Mouse (Mus musculus) neural tube, embryonic 15.5 days (tissue): Measurements from ENCODE around the gene Fam57a. TPM values are rescaled to one million over a fixed set of nuclear protein-coding genes. Genes with fewer than 3 reads are reported as not detected.

Source experiments
- ATAC-seq: fragments of 200-750 bp; cut with Nextera tagmentation; 2 replicates; pipeline ENCODE4 v1.8.0; 2017; ENCODE audit warnings: mild to moderate bottlenecking, moderate TSS enrichment, moderate library complexity; ENCODE audit not compliant: low FRiP score
- H3K27ac ChIP-seq: fragments of 300-500 bp; sonication (generic); replicated peaks from 2 replicates; pipeline ENCODE4 v1.5.1; 2015; ENCODE audit warnings: mild to moderate bottlenecking, inconsistent platforms
- H3K27me3 ChIP-seq: fragments of 300-500 bp; sonication (generic); replicated peaks from 2 replicates; pipeline ENCODE4 v1.6.1; 2015; ENCODE audit warnings: inconsistent platforms
- H3K36me3 ChIP-seq: fragments of 300-500 bp; sonication (generic); 2 replicates; pipeline ENCODE4 v1.6.1; 2015; ENCODE audit warnings: inconsistent platforms
- H3K4me1 ChIP-seq: fragments of 300-500 bp; sonication (generic); 2 replicates; pipeline ENCODE4 v1.6.1; 2015; ENCODE audit warnings: inconsistent platforms
- H3K4me2 ChIP-seq: fragments of 300-500 bp; sonication (generic); 2 replicates; pipeline ENCODE4 v1.6.1; 2015; ENCODE audit warnings: inconsistent platforms, mild to moderate bottlenecking, moderate library complexity
- H3K4me3 ChIP-seq: fragments of 300-500 bp; sonication (generic); replicated peaks from 2 replicates; pipeline ENCODE4 v1.5.1; 2015; ENCODE audit warnings: mild to moderate bottlenecking, inconsistent platforms
- H3K9ac ChIP-seq: fragments of 300-500 bp; sonication (generic); replicated peaks from 2 replicates; pipeline ENCODE4 v1.6.1; 2015; ENCODE audit warnings: mild to moderate bottlenecking, inconsistent platforms
- H3K9me3 ChIP-seq: fragments of 300-500 bp; sonication (generic); replicated peaks from 2 replicates; pipeline ENCODE4 v1.6.1; 2016; ENCODE audit warnings: inconsistent platforms
- WGBS: fragments of 180-500 bp; shearing (Covaris S2); methylation state at CpG from one replicate; pipeline ENCODE4 v1.1.7; 2015; ENCODE audit warnings: mixed read lengths; 5-methylcytosine and 5-hydroxymethylcytosine counted together
- polyA plus RNA-seq: library from polyadenylated mRNA; unstranded; fragments of >200 nt; fragmentation: Nextera tagmentation; extraction: Ambion mirVana; gene quantifications from 2 replicates; pipeline ENCODE4 v1.2.1, GENCODE M21; 2015

The Fam57a gene
- polyA plus RNA-seq, 1 experiment from 2014 or later, result 24.4 TPM

- Histone ChIP-seq H3K9ac (no peak overlapping the region), H3K9me3 (no peaks in the 10 kb centered on the region), H3K36me3 (peaks cover 35% of the 10 kb centered on the region), H3K4me3 (no peak overlapping the region), H3K4me1 (no peaks in the 10 kb centered on the region), H3K27ac (no peak overlapping the region), H3K27me3 (no peaks in the 10 kb centered on the region), H3K4me2 (no peak overlapping the region)
- WGBS, result 100% methylated on average over 2 of the region's 2 CpGs
- ATAC-seq, result no peak
Observed at GRCm38 (mm10) chr11:76154200-76154599, 25.3 kb upstream of the Fam57a start.

- Histone ChIP-seq H3K36me3 (peaks cover 40% of the 10 kb centered on the region), H3K9me3 (no peaks in the 10 kb centered on the region)
Observed at GRCm38 (mm10) chr11:76154861-76155260, 24.6 kb upstream of the Fam57a start.

GRCm38 (mm10) chr11:76158375-76158774 lies 21.1 kb upstream of the Fam57a start:
- Histone ChIP-seq H3K9me3 (no peaks in the 10 kb centered on the region), H3K36me3 (peaks cover 71% of the 10 kb centered on the region), H3K27ac (no peak overlapping the region), H3K4me2 (no peak overlapping the region), H3K27me3 (no peaks in the 10 kb centered on the region), H3K4me1 (no peaks in the 10 kb centered on the region), H3K4me3 (no peak overlapping the region), H3K9ac (no peak overlapping the region)
- WGBS, result 93% methylated on average over 2 of the region's 2 CpGs
- no peak for ATAC-seq

More at GRCm38 (mm10) chr11:76154861-76155260, 24.6 kb upstream of the Fam57a start:
- 92% methylated on average over 2 of the region's 2 CpGs for WGBS
- no peak overlapping the region for H3K4me2 ChIP-seq
- H3K27ac ChIP-seq, result no peak overlapping the region
- H3K27me3 ChIP-seq, result no peaks in the 10 kb centered on the region
- no peak overlapping the region for H3K9ac ChIP-seq
- no peaks in the 10 kb centered on the region for H3K4me1 ChIP-seq
- ATAC-seq, result no peak
- H3K4me3 ChIP-seq, result no peak overlapping the region

- H3K27me3 ChIP-seq, result no peaks in the 10 kb centered on the region
- H3K9me3 ChIP-seq, result no peaks in the 10 kb centered on the region
- 74% methylated on average over 6 of the region's 6 CpGs for WGBS
- no peak overlapping the region for H3K9ac ChIP-seq
- no peaks in the 10 kb centered on the region for H3K4me1 ChIP-seq
- H3K27ac ChIP-seq, result no peak overlapping the region
- no peak overlapping the region for H3K4me2 ChIP-seq
- no peak for ATAC-seq
- no peak overlapping the region for H3K4me3 ChIP-seq
- H3K36me3 ChIP-seq, result peaks cover 68% of the 10 kb centered on the region
Observed at GRCm38 (mm10) chr11:76160251-76160650, 19.2 kb upstream of the Fam57a start.

- 97% methylated on average over 4 of the region's 4 CpGs for WGBS
- no peak overlapping the region for H3K4me2 ChIP-seq
- no peaks in the 10 kb centered on the region for H3K9me3 ChIP-seq
- H3K27me3 ChIP-seq, result no peaks in the 10 kb centered on the region
- peaks cover 31% of the 10 kb centered on the region for H3K36me3 ChIP-seq
- ATAC-seq, result no peak
- 0 out of 2 replicates have a peak, but pooled peaks cover 5% of the 10 kb centered on the region for H3K4me1 ChIP-seq
- no peak overlapping the region for H3K27ac ChIP-seq
- H3K4me3 ChIP-seq, result no peak overlapping the region
- no peak overlapping the region for H3K9ac ChIP-seq
Observed at GRCm38 (mm10) chr11:76166657-76167056, 12.8 kb upstream of the Fam57a start.

- H3K9ac ChIP-seq, result no peak overlapping the region
- H3K27me3 ChIP-seq, result no peaks in the 10 kb centered on the region
- no peak overlapping the region for H3K27ac ChIP-seq
- ATAC-seq, result no peak
- 27% methylated on average over 5 of the region's 5 CpGs for WGBS
- peaks cover 33% of the 10 kb centered on the region for H3K36me3 ChIP-seq
- H3K4me1 ChIP-seq, result 0 out of 2 replicates have a peak, but pooled peaks cover 5% of the 10 kb centered on the region
- H3K9me3 ChIP-seq, result no peaks in the 10 kb centered on the region
- no peak overlapping the region for H3K4me3 ChIP-seq
- no peak overlapping the region for H3K4me2 ChIP-seq
Observed at GRCm38 (mm10) chr11:76167079-76167765, 12.2 kb upstream of the Fam57a start.

GRCm38 (mm10) chr11:76168976-76169375 lies 10.5 kb upstream of the Fam57a start:
- Histone ChIP-seq H3K9ac (no peak overlapping the region), H3K4me2 (no peak overlapping the region), H3K4me1 (0 out of 2 replicates have a peak, but pooled peaks cover 5% of the 10 kb centered on the region), H3K9me3 (no peaks in the 10 kb centered on the region), H3K27ac (no peak overlapping the region), H3K27me3 (no peaks in the 10 kb centered on the region), H3K4me3 (no peak overlapping the region), H3K36me3 (peaks cover 30% of the 10 kb centered on the region)
- 80% methylated on average over 3 of the region's 3 CpGs for WGBS
- ATAC-seq, result no peak

- 59% methylated on average over 5 of the region's 5 CpGs for WGBS
- ATAC-seq, result no peak
Observed at GRCm38 (mm10) chr11:76170207-76170606, 9.3 kb upstream of the Fam57a start.

GRCm38 (mm10) chr11:76178726-76179494 lies 561 bp upstream of the Fam57a start:
- Histone ChIP-seq H3K9ac (peak overlapping the region; percentile 81), H3K4me2 (peak overlapping the region; percentile 90), H3K9me3 (no peaks in the 10 kb centered on the region), H3K27me3 (no peaks in the 10 kb centered on the region), H3K4me3 (peak overlapping the region; percentile 94), H3K36me3 (peaks cover 4% of the 10 kb centered on the region; the same call in 1 of the 2 replicates), H3K4me1 (peaks cover 18% of the 10 kb centered on the region), H3K27ac (peak overlapping the region; percentile 85)
- 1% methylated on average over 28 of the region's 28 CpGs for WGBS
- peak; percentile 85 for ATAC-seq

More at GRCm38 (mm10) chr11:76170207-76170606, 9.3 kb upstream of the Fam57a start:
- H3K4me1 ChIP-seq, result 0 out of 2 replicates have a peak, but pooled peaks cover 5% of the 10 kb centered on the region
- H3K4me2 ChIP-seq, result no peak overlapping the region
- no peak overlapping the region for H3K9ac ChIP-seq
- H3K9me3 ChIP-seq, result no peaks in the 10 kb centered on the region
- H3K27ac ChIP-seq, result no peak overlapping the region
- peaks cover 25% of the 10 kb centered on the region for H3K36me3 ChIP-seq
- H3K27me3 ChIP-seq, result no peaks in the 10 kb centered on the region
- no peak overlapping the region for H3K4me3 ChIP-seq

GRCm38 (mm10) chr11:76180146-76180540 lies 672 bp downstream of the Fam57a start:
- Histone ChIP-seq H3K4me1 (peaks cover 18% of the 10 kb centered on the region), H3K27ac (peak overlapping the region; percentile 85), H3K27me3 (no peaks in the 10 kb centered on the region), H3K4me2 (peak overlapping the region; percentile 90), H3K9me3 (no peaks in the 10 kb centered on the region), H3K9ac (peak overlapping the region; percentile 81), H3K36me3 (peaks cover 4% of the 10 kb centered on the region; the same call in 1 of the 2 replicates), H3K4me3 (peak overlapping the region; percentile 94)
- 22% methylated on average over 7 of the region's 7 CpGs for WGBS
- ATAC-seq, result no peak

- no peaks in the 10 kb centered on the region for H3K9me3 ChIP-seq
- 87% methylated on average over 4 of the region's 4 CpGs for WGBS
- H3K27ac ChIP-seq, result no peak overlapping the region
- H3K27me3 ChIP-seq, result no peaks in the 10 kb centered on the region
- ATAC-seq, result no peak
- peaks cover 5% of the 10 kb centered on the region for H3K4me1 ChIP-seq
- no peak overlapping the region for H3K4me3 ChIP-seq
- H3K4me2 ChIP-seq, result no peak overlapping the region
- no peaks in the 10 kb centered on the region for H3K36me3 ChIP-seq
- no peak overlapping the region for H3K9ac ChIP-seq
Observed at GRCm38 (mm10) chr11:76183745-76184144, 4.3 kb downstream of the Fam57a start.

GRCm38 (mm10) chr11:76186908-76187307 lies 7.4 kb downstream of the Fam57a start:
- H3K4me1 ChIP-seq, result no peaks in the 10 kb centered on the region
- no peak overlapping the region for H3K9ac ChIP-seq
- H3K4me3 ChIP-seq, result no peak overlapping the region
- no peaks in the 10 kb centered on the region for H3K27me3 ChIP-seq
- H3K4me2 ChIP-seq, result no peak overlapping the region
- no peak for ATAC-seq
- WGBS, result 83% methylated on average over 6 of the region's 6 CpGs
- H3K9me3 ChIP-seq, result no peaks in the 10 kb centered on the region
- H3K27ac ChIP-seq, result no peak overlapping the region
- no peaks in the 10 kb centered on the region for H3K36me3 ChIP-seq
